Mouse (Mus musculus): Measurements from ENCODE around the gene Dll3.

DNA sequence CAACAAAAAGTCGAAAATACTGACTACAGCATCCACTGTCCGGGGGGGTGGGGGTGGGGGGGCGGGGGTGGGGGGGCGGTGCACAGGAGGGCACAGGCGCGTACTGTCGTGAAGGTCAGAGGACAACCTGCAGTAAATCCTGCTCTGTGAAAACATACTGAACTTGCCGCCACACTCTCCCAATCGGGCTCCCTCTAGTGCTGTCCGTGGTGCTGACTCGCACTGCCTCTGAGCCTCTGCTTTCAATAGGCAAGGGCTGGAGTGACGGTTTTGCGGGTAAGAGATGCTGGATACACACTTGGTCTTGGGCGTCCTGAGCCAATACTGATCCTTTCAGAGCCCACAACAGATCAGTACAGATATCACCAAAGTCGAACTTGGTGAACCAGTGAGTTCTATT lies 38.3 kb downstream of the Dll3 start:
- TF ChIP-seq CTCF (IDR thresholded peaks at IDR 0.05; ENCODE audit: low read depth, low read length) (no peak), POLR2A (IDR thresholded peaks at IDR 0.05; ENCODE audit: extremely low read depth, insufficient read depth, low read length) (no peak)
